Mouse (Mus musculus) bone marrow macrophage, adult 2 months (primary cell): ENCODE data around the gene Agk. TPM values are rescaled to one million over a fixed set of nuclear protein-coding genes. Genes with fewer than 3 reads are reported as not detected.

Experiments used
- H3K27ac ChIP-seq: 2 replicates; pipeline ENCODE4 v1.5.1; 2012; ENCODE audit warnings: low read depth, low read length; ENCODE audit not compliant: insufficient read depth
- H3K4me1 ChIP-seq: 2 replicates; pipeline ENCODE4 v1.6.1; 2012; ENCODE audit warnings: low read length; ENCODE audit not compliant: control insufficient read depth, insufficient read depth
- H3K4me3 ChIP-seq: 2 replicates; pipeline ENCODE4 v1.5.1; 2012; ENCODE audit warnings: mild to moderate bottlenecking, low read length, moderate library complexity; ENCODE audit not compliant: insufficient read depth
- CTCF ChIP-seq: IDR thresholded peaks from 2 replicates; pipeline ENCODE4 v1.5.1; 2012; ENCODE audit warnings: low read depth, mild to moderate bottlenecking, low read length, moderate library complexity
- POLR2A ChIP-seq: IDR thresholded peaks from 2 replicates; pipeline ENCODE4 v1.6.1; 2012; ENCODE audit warnings: mild to moderate bottlenecking, low read depth, low read length, borderline replicate concordance
- polyA plus RNA-seq: library from polyadenylated mRNA; stranded (reverse); fragments of >200 nt; gene quantifications from 2 replicates; pipeline ENCODE4 v1.2.4, GENCODE M21; 2012; ENCODE audit not compliant: missing spikeins, insufficient read depth, insufficient read length

Agk gene
- polyA plus RNA-seq, 1 experiment = 8.1 TPM

GRCm38 (mm10) chr6:40430251-40430650 is 105.3 kb downstream of the Agk start:
- Histone ChIP-seq H3K4me3 (no peak overlapping the region), H3K4me1 (peaks cover 10% of the 10 kb centered on the region), H3K27ac (no peak overlapping the region)
- TF ChIP-seq CTCF = no peak
- no peak for TF ChIP-seq POLR2A

- Histone ChIP-seq H3K4me3 (no peak overlapping the region), H3K27ac (no peak overlapping the region), H3K4me1 (peaks cover 10% of the 10 kb centered on the region)
- TF ChIP-seq CTCF (no peak), POLR2A (no peak)
Observed at GRCm38 (mm10) chr6:40430878-40431277, 105.9 kb downstream of the Agk start.

GRCm38 (mm10) chr6:40431356-40431755 is 106.4 kb downstream of the Agk start:
- Histone ChIP-seq H3K27ac (no peak overlapping the region), H3K4me1 (peaks cover 10% of the 10 kb centered on the region), H3K4me3 (no peak overlapping the region)
- TF ChIP-seq POLR2A (no peak), CTCF (no peak)

- peaks cover 10% of the 10 kb centered on the region for H3K4me1 ChIP-seq
- H3K27ac ChIP-seq = no peak overlapping the region
- H3K4me3 ChIP-seq = no peak overlapping the region
- TF ChIP-seq POLR2A (no peak), CTCF (no peak)
Observed at GRCm38 (mm10) chr6:40431812-40432211, 106.8 kb downstream of the Agk start.

GRCm38 (mm10) chr6:40432346-40433275 is 107.6 kb downstream of the Agk start:
- TF ChIP-seq POLR2A = no peak
- TF ChIP-seq CTCF = no peak
- H3K4me1 ChIP-seq = peaks cover 10% of the 10 kb centered on the region
- H3K4me3 ChIP-seq = no peak overlapping the region
- no peak overlapping the region for H3K27ac ChIP-seq

- TF ChIP-seq POLR2A = no peak
- TF ChIP-seq CTCF = no peak
- no peak overlapping the region for H3K27ac ChIP-seq
- peak overlapping the region; percentile 82 for H3K4me3 ChIP-seq
- H3K4me1 ChIP-seq = peaks cover 12% of the 10 kb centered on the region
Observed at GRCm38 (mm10) chr6:40434697-40435096, 109.7 kb downstream of the Agk start.

- no peak overlapping the region for H3K27ac ChIP-seq
- H3K4me3 ChIP-seq = peak overlapping the region; percentile 82
- TF ChIP-seq CTCF (no peak), POLR2A (no peak)
- peaks cover 9% of the 10 kb centered on the region for H3K4me1 ChIP-seq
Observed at GRCm38 (mm10) chr6:40435151-40436046, 110.4 kb downstream of the Agk start.

- Histone ChIP-seq H3K4me1 (peaks cover 8% of the 10 kb centered on the region; the same call in 1 of the 2 replicates), H3K4me3 (peak within 1 kb of the TSS; percentile 82), H3K27ac (no peak within 1 kb of the TSS)
- TF ChIP-seq POLR2A (no peak), CTCF (no peak)
Observed at GRCm38 (mm10) chr6:40436047-40436483, 111.1 kb downstream of the Agk start, which contains the start of gene E330009J07Rik. Gene E330009J07Rik, minus strand, starts transcription at chr6:40436135.

- peaks cover 6% of the 10 kb centered on the region; the same call in 1 of the 2 replicates for H3K4me1 ChIP-seq
- TF ChIP-seq POLR2A (no peak), CTCF (no peak)
- no peak within 1 kb of the TSS for H3K4me3 ChIP-seq
- no peak within 1 kb of the TSS for H3K27ac ChIP-seq
Observed at GRCm38 (mm10) chr6:40438936-40439335, 114.0 kb downstream of the Agk start, which contains the start of gene Wee2. Gene Wee2, plus strand, starts transcription at chr6:40439088.

- Histone ChIP-seq H3K4me3 (no peak overlapping the region), H3K4me1 (peaks cover 5% of the 10 kb centered on the region; the same call in 1 of the 2 replicates), H3K27ac (no peak overlapping the region)
- no peak for TF ChIP-seq POLR2A
- no peak for TF ChIP-seq CTCF
Observed at GRCm38 (mm10) chr6:40439731-40440130, 114.8 kb downstream of the Agk start.
